Mouse (Mus musculus) Patski (cell line): ENCODE results near the gene Smc1b. TPM values are rescaled to one million over a fixed set of nuclear protein-coding genes. Genes with fewer than 3 reads are reported as not detected.
"Not testable (repeated sequence)": the region's sequence is repeated elsewhere in the genome, so short reads cannot be mapped to it uniquely, and the experiment has no call there.

Experiments
- ATAC-seq: fragments of 100-300 bp; one replicate; pipeline ENCODE4 v1.8.0; 2021
- CTCF ChIA-PET: fragments of 350-600 bp; sonication (Branson Sonifier 250); formaldehyde crosslinking; loops from one replicate; lab custom pipeline; 2022; ENCODE audit warnings: inconsistent platforms; lab: Charles Lee
- POLR2A ChIA-PET: fragments of 350-600 bp; sonication (Branson Sonifier 250); formaldehyde crosslinking; loops from one replicate; lab custom pipeline; 2022; ENCODE audit warnings: antibody characterized with exemption, inconsistent platforms; lab: Charles Lee
- DNase-seq: peaks from one replicate; pipeline ENCODE4 v3.0.0-alpha.2; 2011; ENCODE audit warnings: low read depth, low spot score
- H3K27me3 ChIP-seq: fragments of 371-371 bp; one replicate; pipeline ENCODE4 v1.5.1; 2021
- CTCF ChIP-seq: fragments of 100-300 bp; IDR thresholded peaks from one replicate; pipeline ENCODE4 v1.5.1; 2021
- in situ Hi-C: fragments of 300-500 bp; cut with MboI; formaldehyde crosslinking; loops from 3 replicates; pipeline ENCODE4 v1.11.1; 2018; ENCODE audit warnings: low pct_unique_long_range_greater_than_20kb, mixed read lengths
- polyA plus RNA-seq: library from polyadenylated mRNA; unstranded; gene quantifications from one replicate; pipeline ENCODE4 v1.2.3, GENCODE M21; 2021

Gene Smc1b
- polyA plus RNA-seq, 1 experiment from 2014 or later: 0.01 TPM

DNA sequence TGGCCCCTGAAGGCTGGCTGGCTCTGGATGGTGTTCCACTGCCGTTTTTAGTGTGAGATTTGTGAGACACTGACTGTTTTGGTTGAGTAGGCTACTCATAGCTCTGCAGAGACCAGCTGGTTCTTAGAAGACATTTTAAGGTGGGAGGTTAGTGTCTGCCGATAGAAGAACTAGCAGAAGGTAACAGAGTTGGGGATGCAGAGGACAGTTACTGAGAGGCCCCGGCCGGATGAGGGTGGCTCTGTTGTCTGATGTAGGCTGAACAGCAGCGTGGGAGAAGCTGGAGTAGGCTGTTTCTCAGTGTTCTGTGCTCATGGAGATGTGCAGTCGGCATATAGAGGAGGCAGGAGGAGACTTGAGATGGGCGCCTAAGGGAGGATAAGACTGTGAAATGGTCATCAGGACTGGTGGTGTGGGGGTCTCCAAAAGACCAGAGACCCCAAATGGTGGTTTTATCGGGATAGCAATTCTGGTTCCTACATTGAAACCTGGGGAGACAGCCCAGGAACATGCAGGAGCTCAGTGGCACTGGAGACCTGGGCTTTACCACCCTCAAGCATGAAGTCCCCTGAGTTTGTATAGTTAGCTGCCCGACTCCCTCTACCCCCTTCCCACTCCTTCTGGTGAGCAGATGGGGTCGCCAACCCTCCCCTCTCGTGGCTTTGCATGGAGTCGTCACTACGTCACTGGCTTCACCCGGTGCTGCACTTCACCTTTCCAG lies 85.4 kb downstream of the Smc1b start:
- TF ChIP-seq CTCF: no peak
- ATAC-seq (no peak), DNase-seq (no peak)
- CTCF ChIA-PET: interaction anchor here (0.7 to 1.5 kb wide), 3 partner anchors 13 to 47 kb away, joined by 3 read pairs; no protein-coding TSS in a partner anchor
- in situ Hi-C loops: no loop called here
- no peaks in the 10 kb centered on the region for H3K27me3 ChIP-seq
- POLR2A ChIA-PET: interaction anchor here (0.6 kb wide), 1 partner anchor 13 kb away, joined by 4 read pairs; no protein-coding TSS in a partner anchor

DNA sequence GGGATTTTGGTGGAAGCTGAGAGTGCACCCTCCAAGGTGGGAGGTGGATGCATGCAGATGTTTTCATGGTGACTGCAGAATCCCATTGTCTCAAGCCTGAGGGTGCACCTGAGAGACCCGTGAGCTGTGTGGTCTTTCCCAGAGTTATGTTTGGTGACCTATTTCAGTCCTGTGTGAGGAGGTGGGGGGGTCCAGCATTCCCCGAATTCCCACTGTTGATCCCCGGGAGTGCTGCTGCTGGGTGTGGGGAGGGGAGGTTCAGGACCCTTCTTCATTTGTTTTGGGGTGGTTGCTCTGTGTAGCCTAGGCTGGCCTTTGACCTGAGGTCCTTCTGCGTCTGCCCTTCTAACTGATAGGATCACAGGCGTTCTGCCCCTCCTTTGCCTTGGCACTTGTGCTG lies 88.0 kb downstream of the Smc1b start:
- H3K27me3 ChIP-seq: no peaks in the 10 kb centered on the region
- CTCF ChIA-PET: interaction anchor here (1.7 to 3.8 kb wide), 6 partner anchors 12 to 119 kb away, joined by 3 to 15 read pairs (median 6); no protein-coding TSS in a partner anchor
- ATAC-seq (no peak), DNase-seq (no peak)
- in situ Hi-C loops: loop anchor here (5.0 kb wide), 1 partner anchor 41 kb away; no protein-coding TSS in a partner anchor
- POLR2A ChIA-PET: no interaction called here
- no peak for TF ChIP-seq CTCF

DNA sequence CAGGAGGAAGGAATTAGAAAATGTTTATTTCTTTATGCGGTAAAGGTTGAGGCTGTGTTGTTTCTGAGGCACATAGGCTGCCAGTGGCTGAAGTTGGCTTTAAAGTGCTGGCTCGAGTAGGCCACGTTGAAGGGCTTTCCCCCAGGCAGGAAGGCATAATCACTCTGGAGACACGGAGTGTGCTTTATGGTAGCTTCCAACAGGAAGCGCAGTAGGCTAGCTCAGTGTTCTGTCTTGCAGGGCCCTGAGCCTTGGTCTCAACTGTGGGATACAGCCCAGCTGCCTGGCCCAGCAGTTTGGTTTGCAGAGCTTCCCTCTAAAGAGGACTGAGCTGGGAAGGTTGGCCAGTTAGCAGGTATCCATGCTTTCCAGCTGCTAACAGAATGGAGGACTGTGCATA lies 88.6 kb downstream of the Smc1b start:
- ChIA-PET CTCF (interaction anchor here (0.9 to 3.8 kb wide), 16 partner anchors 11 to 118 kb away, joined by 3 to 15 read pairs (median 4); no protein-coding TSS in a partner anchor), POLR2A (no interaction called here)
- no peaks in the 10 kb centered on the region for H3K27me3 ChIP-seq
- in situ Hi-C loops: loop anchor here (5.0 kb wide), 1 partner anchor 41 kb away; no protein-coding TSS in a partner anchor
- ATAC-seq (no peak), DNase-seq (no peak)
- no peak for TF ChIP-seq CTCF

DNA sequence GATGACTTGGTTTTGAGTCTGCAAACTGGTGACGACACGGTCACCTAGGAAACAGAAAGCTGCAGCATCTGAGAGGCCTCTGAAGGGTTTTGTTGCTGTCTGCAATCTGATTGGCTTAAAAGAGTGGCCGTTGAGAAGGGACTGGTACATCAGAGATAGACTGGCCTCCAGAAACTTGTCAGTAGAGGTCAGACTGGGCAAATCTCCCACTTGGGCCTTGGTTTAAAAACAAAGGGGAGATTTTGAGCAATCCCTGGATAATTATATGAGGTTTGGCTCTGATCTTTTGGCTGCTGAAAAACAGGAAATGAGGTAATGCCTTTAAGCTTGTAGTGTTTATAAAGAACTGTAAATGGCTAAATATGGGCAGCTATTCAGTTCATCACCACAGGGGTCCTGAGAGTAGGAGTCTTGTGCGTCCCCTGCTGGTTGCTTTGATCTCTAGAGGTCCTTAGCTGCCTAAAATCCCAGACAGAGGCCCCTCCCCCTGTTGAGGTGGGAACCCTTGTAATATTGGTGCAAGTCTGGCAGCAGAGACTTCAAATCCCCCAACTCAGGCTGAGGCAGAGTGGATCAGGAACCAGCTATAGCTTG lies 89.3 kb downstream of the Smc1b start:
- in situ Hi-C loops: loop anchor here (5.0 kb wide), 1 partner anchor 40 kb away; no protein-coding TSS in a partner anchor
- ChIA-PET POLR2A (interaction anchor here (0.6 to 1.2 kb wide), 3 partner anchors 11 to 328 kb away, joined by 3 to 5 read pairs (median 4); no protein-coding TSS in a partner anchor), CTCF (interaction anchor here (0.9 to 3.8 kb wide), 17 partner anchors 11 to 117 kb away, joined by 3 to 15 read pairs (median 4); no protein-coding TSS in a partner anchor)
- H3K27me3 ChIP-seq: no peaks in the 10 kb centered on the region
- TF ChIP-seq CTCF: no peak
- ATAC-seq (peak; percentile 81), DNase-seq (peak; percentile 91)

DNA sequence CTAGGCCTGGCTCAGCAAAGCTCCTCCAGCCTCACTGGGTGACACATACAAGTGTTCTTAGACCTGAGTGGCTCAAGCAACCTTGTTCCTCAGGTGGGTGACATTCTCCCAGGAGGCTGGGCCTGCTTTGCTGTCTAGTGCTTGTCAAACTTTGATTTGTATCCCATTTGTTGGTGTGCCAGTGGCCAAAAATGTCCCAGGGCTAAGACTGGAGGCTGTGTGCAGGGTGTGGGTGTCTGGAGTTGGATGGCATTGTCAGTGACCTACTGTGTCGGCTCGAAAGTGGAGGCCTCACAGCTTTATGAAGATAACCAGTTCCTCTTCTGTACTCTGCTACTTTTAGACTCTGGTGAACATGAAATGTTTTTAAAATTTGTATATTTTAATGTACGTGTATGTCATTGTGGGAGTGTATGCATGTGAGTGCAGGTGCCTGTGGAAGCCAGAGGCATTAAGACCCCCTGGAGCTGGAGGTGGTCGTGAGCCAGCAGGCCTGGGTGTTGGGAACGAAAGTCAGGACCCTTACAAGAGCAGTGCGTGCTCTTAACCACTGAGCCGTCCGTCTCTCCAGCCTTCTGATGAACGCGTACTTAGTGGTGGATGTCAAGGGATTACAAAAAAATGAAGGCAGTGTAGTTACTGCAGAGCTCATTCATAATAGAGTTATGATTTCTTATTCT lies 90.1 kb downstream of the Smc1b start:
- DNase-seq (no peak), ATAC-seq (peak; percentile 4)
- no peaks in the 10 kb centered on the region for H3K27me3 ChIP-seq
- POLR2A ChIA-PET: interaction anchor here (0.6 to 1.2 kb wide), 4 partner anchors 12 to 327 kb away, joined by 3 to 5 read pairs (median 4); no protein-coding TSS in a partner anchor
- in situ Hi-C loops: loop anchor here (5.0 kb wide), 1 partner anchor 39 kb away; no protein-coding TSS in a partner anchor
- TF ChIP-seq CTCF: no peak
- CTCF ChIA-PET: interaction anchor here (0.9 to 1.9 kb wide), 13 partner anchors 21 to 117 kb away, joined by 3 to 15 read pairs (median 4); no protein-coding TSS in a partner anchor

DNA sequence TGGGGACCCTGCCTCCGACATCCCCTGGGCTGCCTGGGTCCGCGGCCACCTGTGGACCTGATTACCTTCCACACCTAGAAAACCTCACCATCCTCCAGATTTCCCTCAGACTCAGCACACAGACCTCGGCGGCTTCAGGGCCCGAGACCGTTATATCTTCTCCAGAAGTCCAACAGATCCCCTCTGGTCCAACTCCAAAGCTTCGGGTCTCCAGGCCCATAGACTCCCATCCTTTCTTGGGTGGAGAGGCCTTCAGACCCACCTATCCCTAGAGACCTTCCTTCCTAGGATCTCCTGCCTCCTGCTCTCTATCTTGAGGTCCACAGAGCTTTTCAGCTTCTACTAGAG lies 94.4 kb downstream of the Smc1b start:
- no peak for DNase-seq
- TF ChIP-seq CTCF: no peak
- in situ Hi-C loops: no loop called here
- CTCF ChIA-PET: interaction anchor here (1.3 kb wide), 1 partner anchor 41 kb away, joined by 3 read pairs; no protein-coding TSS in a partner anchor
- no peak for ATAC-seq
- no peaks in the 10 kb centered on the region for H3K27me3 ChIP-seq
- POLR2A ChIA-PET: interaction anchor here (1.1 to 1.8 kb wide), 3 partner anchors 15 to 30 kb away, joined by 3 to 5 read pairs (median 4); no protein-coding TSS in a partner anchor

DNA sequence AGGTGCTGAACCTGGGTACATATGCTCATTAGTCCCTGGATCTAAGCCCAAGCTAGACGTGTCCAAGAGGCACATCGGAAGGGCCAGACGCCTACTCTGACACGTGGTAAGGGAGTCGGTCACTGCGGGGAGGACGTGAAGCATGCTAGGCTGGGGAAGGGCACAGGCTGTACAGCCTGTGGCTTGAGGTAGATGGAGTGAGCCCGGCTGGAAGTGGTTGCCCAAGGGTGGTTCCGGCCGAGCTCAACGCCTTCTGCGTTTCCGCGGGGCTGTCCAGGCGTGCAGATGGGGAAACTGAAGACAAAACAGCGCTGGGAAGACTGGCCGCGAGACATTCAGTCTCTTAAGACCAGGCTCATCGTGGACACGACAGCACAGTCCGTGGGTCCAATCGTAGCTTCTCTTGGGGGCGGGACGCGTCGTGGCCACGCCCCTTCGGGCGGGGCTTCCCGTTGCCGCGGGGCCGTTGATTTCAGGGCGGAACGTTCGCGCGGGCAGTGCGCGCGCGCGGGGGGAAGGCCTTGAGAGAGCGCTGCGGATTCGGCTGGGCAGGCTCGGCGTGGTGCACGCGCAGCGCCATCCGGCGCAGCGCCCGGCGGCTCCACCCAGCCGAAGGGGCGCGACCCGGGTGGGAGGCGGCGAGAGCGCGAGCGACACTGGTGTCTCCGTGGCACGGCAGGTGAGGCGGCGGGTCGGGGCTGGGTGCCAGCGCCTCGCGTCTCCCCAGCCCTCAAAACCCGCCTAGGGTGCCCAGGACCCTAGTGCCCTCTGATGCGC lies 95.0 kb downstream of the Smc1b start:
- ChIA-PET POLR2A (interaction anchor here (1.1 to 1.8 kb wide), 3 partner anchors 14 to 30 kb away, joined by 3 to 5 read pairs (median 4); no protein-coding TSS in a partner anchor), CTCF (interaction anchor here (0.8 kb wide), 1 partner anchor 111 kb away, joined by 3 read pairs; no protein-coding TSS in a partner anchor)
- H3K27me3 ChIP-seq: no peaks in the 10 kb centered on the region
- no peak for TF ChIP-seq CTCF
- ATAC-seq (peak; percentile 87), DNase-seq (peak; percentile 75)
- in situ Hi-C loops: no loop called here

DNA sequence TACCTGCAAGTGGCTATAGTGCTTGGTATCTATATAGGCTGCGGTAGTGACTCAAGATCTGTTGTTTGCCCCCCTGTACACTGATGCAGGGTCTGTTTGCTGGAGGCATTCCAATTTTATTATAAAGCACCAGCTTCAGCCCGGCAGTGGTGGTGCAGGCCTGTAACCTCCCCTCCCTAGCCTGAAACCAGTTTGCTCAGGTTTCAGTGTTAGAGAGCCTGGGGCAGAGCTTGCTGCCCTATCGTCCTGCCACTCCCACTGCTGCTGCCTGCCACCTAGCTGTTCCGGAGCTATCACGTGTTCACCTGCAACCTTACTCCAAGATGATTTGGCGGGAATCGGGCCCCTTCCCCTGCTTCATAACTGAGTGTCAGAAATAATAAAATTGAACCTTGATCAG lies 97.8 kb downstream of the Smc1b start:
- CTCF ChIA-PET: interaction anchor here (1.1 kb wide), 1 partner anchor 13 kb away, joined by 3 read pairs; no protein-coding TSS in a partner anchor
- in situ Hi-C loops, DNase-seq, ATAC-seq, H3K27me3 ChIP-seq: not testable (repeated sequence)
- POLR2A ChIA-PET: interaction anchor here (0.7 kb wide), 1 partner anchor 12 kb away, joined by 4 read pairs; no protein-coding TSS in a partner anchor

DNA sequence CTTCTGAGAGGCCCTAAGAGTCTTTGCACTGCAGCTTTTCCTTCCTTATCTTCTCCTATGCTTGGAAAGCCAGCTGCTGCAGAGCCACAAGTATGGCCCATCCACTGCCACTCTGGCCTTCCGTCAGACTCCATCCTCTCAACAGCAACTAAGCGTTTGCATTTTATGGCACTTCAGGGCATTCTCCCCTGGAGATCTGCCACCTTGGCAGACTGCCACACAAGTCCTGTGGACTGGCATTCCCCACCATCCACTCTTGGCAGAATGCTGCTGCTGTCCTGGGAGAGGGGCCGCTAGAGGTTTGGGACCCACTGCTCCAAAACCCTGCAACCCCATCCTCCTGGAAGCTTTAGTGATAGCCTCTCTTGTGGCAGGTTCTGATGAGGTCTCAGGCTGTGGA lies 99.9 kb downstream of the Smc1b start:
- POLR2A ChIA-PET: no interaction called here
- no peaks in the 10 kb centered on the region for H3K27me3 ChIP-seq
- CTCF ChIA-PET: interaction anchor here (1.5 kb wide), 1 partner anchor 11 kb away, joined by 4 read pairs; no protein-coding TSS in a partner anchor
- ATAC-seq (no peak), DNase-seq (no peak)
- no peak for TF ChIP-seq CTCF
- in situ Hi-C loops: no loop called here

DNA sequence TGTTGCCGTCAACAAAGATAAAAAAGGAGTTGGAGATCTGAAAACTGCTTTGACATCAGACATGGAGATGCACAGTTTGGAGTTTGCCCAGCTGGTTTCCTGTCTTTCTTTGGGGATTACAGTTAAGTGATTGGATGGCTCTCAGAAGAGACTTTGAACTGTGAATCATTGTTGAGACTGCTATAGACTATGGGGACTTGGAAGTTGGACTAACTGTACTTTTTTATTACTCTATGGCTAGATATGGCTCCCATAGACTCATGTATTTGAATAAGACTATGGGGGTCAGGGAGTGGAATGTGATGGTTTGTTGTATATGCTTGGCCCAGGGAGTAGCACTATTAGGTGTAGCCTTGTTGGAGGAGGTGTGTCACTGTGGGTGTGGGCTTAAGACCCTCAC lies 101.1 kb downstream of the Smc1b start:
- H3K27me3 ChIP-seq, POLR2A ChIA-PET, DNase-seq, ATAC-seq, in situ Hi-C loops: not testable (repeated sequence)
- CTCF ChIA-PET: interaction anchor here (0.6 kb wide), 1 partner anchor 15 kb away, joined by 3 read pairs; no protein-coding TSS in a partner anchor

DNA sequence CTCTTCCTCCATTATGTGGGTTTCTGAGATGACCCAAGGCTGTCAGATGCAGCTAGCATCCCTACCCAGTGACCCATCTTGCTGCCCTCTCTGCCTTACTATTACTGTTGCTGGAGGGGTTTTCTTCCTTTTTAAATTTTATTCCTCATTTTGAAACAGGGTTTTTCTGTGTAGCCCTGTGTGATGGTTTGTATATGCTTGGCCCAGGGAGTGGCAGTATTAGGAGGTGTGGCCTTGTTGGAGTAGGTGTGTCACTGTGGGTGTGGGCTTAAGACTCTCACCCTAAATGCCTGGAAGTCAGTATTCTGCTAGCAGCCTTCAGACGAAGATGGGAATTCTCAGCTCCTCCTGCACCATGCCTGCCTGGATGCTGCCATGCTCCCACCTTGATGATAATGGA lies 103.1 kb downstream of the Smc1b start, which contains the start of gene Fam118a:
Gene Fam118a, plus strand, starts transcription at position 301 of the 400 bp plus-strand sequence.
- in situ Hi-C loops, POLR2A ChIA-PET, DNase-seq, H3K27me3 ChIP-seq, ATAC-seq: not testable (repeated sequence)
- CTCF ChIA-PET: interaction anchor here (1.0 kb wide), 1 partner anchor 10 kb away, joined by 4 read pairs; no protein-coding TSS in a partner anchor
